Mouse (Mus musculus) cerebellum, adult 18-20 months (tissue): ENCODE data around the gene Smim5.
A peak's percentile ranks its signal among the peaks of the same experiment; 100 is the strongest.

Experiments
- DNase-seq, 2 experiments: peaks; one replicate each; pipeline ENCODE4 v3.0.0; 2021

The Smim5 gene

DNA sequence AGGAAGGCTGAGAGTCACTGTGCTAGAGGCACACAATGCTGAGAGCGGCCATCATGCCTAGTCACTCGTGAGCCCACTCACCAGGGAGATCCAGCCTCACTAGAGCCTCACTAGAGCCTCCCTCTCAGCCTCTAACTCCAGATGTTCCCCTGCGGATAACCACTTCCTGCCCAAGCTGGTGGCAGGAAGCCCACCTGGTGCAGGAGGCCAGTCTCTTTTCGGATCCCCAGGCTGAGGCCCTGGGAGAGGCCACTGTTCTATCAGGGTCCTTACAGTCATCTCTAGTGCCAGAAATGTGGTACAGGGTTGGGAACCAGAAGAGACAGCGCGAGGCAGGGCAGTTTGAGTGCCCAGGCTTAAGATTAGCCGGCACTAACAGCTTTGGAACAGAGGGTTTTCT lies 1.3 kb upstream of the Smim5 start:
- DNase-seq, result no peak

DNA sequence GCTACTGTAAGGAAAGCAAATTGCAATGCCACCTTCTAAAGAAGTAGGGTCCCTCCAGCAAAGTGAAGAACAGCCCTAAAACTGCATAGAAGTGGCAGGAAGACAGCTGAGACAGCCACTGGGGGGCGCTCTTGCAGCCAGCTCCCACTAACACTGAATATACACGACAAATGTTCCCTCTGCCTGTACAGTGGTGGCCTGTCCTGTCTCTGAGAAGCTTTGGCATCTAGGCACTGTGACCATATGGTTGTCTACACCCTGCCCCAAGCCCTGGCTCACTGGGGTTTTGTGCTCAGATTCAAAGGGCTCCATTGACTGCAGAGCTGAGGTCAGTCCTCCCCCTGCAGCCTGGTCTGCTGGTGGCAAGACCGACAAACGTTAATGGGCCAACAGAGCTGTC lies 880 bp upstream of the Smim5 start:
- DNase-seq, result peak; percentile 80 to 84

DNA sequence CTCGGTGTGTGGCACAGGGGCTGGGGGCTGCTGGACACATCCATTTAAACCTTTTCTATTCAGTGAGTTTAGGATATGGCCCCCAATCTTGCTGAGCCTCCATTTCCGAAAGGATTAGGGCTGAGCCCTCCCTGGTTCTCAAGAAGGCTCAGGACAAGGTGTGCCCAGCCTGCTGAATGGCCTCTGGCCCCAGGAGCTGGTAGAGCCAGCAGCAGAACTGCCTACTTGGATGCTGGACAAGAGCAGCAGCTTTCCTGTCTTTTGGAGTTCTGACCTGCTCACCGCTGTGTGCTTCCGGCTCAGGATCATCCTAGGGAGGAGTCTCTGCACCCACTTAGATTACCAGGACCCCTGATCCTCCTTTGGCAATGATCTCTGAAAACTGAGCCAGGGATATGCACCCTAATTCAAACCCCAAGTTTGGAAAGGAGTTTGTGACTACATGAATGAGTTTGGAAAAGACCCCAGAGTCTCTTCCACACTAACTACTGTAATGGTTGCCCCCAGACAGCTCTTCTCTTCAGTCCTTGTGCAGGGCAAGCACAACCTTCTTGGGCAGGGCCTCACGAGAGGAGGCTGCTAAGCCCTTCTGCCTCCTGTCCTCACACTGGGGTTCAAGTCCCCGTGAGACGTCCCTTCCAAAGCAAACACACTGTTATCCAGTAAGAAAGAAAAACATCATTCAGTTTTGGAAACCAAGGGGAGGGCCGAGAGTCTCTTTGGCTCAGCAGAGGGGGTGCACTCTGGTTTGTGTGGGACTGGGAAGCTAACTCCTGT lies 983 bp downstream of the Smim5 start:
- DNase-seq, result no peak

DNA sequence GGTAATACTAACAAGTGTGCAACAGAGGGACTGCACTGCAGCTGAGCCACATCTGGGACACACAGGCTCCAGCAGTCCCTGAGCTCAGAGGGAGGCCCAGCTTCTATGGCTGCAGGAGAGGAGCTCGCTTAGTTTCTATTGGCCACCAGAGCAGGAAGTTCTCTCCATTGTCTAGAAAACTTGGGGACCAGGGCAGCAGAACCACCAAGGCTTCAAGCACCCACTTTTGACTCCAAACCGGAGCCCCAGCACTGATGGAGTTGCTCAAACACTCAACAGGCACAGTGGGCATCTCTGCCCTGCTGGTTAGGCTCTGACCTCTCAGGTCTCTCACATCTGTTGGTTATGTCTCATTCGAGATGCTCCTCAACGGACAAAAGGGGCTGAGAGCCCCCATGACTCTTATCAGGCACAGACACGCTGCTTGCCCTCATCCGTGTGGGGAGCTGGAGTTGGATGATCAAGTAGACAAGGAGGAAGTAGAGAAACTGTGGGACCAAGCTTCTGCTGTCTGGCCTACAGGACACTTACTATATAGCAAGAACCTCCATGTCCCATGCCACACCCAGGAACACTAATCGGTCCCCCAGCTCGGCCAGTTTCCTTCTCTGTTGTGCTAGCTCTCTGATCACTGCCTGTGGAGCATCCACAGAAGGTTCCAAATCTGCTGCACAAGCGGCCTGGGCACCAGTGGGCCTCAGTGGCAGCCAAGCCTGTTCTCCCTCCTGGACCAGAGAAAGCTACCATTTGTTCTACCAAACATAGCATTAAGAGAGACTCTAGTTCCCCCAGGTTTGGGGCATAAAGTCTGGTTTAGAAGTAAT lies 1.8 kb downstream of the Smim5 start:
- DNase-seq, result no peak

DNA sequence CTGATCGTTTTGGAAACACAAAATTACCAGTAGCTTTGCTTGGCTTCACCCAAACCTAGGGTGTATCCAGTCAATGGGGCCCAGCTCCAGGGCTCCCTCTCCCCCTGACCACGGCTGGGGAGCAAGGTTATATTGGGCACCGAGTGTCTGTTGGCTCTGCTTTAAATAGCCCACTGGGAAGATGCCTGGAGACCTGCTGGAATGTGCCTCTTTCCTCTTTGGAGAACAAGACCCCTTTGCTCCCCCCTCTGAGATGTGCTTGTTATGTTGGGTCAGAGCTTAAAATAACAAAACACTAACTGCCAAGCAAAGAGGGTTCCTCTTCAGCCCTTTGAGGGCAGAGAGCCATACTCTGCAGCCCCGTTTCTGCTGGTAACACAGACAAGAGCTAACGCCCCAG lies 2.4 kb downstream of the Smim5 start:
- DNase-seq, result no peak

DNA sequence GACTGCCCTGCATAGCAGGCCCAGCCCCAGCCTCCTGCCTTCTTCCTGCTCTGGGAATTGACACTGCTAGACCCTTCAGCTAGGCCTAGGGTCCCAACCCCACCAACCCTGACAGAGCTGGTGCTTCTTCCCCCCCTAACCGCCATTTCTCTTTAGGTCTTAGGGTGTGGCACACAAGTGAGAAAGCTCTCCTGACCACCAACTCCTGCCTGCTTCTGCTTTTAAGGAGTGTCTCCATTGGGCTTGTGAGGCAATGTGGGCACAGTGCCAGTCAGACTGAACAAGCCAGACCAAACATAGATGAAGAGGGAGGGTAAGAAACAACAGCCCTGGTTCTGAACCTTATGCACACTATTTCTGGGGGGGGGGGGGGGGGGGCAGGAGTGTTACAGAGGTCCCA lies 3.1 kb downstream of the Smim5 start:
- no peak for DNase-seq

DNA sequence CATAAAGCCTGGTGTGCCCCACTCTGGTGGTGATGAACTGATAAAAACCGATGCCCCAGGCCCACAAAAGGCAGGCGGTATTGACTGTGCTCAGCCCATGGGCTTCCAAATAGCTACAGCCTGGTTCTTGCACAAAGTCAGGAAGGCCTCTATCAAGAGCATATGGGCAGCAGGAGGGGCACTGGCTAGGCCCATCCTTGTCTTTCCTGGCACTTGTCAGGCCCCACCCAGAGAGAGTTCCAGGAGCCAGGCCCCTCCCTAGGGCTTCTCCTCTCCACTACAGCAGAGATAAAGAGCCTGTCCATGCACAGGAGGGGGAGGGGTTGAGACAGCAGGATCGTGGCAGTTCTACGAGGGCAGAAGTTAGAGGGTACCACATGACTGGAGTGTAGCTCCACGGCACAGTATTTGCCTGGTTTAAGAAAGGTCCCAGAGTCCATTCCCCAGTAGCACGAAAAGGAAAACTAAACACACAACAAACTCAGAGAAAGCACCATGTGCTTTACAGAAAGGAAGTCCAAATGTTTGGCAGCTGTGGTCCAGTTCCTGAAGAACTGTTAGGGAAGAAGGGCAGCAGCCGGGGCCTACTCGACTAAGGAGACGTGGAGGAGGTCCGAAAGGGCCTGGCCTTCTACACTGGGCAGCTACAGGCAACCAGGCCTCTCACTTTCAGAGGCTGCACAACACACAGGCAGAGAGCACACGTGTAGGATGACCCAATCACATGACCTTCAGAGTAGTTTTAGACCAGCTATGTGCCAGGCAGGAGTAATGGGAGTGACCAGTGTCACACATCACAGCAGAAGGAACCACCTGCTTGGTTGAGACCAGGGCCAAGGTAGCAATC lies 3.8 kb downstream of the Smim5 start:
- no peak for DNase-seq

DNA sequence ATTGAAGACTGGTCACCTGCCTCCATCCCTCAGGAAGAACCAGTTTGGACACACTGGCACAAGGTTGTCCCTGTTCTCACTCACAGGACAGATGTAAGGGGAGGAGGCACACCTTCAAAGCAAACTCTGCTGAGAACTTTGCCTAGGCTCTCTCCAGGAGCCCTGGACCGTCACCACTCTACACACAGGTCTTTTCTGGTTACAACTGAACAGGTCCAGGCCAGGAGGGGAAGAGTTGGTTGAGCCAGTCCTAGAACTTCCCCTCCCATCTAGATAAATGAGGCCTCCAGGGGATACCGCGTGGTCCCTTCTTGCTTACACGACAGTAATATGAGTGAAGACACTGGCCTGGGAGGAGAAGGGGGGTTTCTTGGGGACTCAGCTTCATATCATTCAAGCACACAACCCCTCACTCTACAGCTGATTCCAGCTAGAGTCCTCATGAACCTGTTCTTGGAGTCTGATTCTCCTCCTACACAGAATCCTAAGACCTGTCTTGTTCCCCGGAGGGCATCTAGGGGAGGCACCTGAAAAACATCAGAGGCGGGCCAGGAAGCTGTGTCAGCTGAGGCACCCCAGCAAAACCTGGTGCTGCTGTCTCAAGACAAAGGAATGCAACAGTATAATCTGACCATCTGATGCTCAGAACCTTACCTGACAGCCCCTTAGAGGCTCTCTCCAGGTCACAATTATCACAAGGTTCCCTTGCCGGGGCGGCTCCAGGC lies 4.6 kb downstream of the Smim5 start:
- DNase-seq, result no peak

DNA sequence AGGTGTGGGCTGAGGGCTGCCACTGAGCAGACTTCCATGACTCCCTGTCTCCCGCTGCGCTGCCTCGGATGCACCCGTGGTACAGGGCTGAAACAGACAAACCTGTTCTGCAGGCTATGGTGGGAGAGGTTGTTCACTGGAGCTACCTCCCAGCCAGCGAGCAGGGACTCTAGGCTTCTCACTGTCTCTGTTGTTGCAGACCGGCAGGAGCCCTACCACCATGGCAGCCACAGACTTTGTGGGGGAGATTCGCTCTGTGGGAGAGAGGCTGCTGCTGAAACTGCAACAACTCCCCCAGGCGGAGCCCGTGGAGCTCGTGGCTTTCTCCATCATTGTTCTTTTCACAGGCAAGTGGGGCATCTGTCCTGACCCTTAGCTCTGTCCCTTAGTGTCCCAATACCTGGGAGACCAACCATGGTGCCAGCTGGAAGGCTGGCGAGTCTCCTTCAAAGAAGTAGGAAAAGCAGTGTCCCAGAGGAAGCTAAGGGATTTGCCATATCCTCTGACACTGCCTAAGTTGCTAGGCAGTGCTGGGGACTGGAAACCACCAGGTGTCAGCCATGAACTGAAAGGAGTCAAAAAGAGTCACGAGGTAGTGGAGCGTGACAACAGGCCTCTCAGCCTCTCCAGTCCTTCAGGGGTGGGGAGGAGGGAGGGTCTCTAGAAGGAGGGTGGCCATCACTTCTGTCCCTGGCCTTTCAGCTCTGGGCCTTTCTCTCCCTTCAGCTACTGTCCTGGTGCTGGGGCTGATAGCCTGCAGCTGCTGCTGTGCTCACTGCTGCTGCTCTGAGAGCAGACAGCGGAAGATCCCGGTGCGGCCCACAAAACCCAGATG lies 5.4 kb downstream of the Smim5 start:
- no peak for DNase-seq

DNA sequence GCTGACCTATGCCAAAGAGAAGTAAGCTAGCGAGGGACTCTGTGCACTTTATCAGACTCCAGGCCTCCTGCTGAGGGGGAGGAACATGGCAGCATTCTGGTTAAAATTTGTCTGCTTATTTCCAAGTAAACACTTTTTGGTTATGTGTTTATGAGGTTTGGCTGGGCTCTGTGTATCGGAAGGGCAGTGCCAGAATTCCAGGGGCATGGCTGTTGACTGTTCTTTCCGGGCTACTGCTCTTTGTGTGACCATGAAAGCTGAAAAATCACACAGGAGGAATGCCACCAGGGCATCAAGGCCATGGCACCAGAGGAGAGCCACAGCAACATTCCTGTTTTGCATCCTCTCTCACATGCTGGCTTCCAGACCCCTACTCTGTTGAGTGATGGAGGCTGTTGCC lies 6.3 kb downstream of the Smim5 start:
- DNase-seq, result no peak

DNA sequence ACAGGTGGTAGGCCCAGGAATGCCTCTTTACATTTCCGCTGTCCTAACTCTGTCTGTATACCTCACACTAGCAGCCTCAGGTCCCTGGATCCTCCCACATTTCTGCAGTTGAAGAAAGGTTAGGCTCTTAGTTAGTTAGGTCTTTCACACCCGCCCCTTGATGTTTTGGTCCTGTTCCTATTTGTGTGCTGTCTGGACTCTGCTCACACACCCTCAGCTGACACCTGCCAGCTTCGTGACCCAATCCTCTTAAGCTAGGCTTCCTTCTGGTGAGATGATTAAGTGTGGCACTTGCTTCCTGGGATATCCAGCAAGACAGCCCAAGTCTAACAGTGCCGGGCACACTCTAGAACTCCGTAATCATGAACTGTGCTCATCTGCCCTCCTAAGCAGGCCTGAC lies 6.8 kb downstream of the Smim5 start:
- DNase-seq, result no peak

DNA sequence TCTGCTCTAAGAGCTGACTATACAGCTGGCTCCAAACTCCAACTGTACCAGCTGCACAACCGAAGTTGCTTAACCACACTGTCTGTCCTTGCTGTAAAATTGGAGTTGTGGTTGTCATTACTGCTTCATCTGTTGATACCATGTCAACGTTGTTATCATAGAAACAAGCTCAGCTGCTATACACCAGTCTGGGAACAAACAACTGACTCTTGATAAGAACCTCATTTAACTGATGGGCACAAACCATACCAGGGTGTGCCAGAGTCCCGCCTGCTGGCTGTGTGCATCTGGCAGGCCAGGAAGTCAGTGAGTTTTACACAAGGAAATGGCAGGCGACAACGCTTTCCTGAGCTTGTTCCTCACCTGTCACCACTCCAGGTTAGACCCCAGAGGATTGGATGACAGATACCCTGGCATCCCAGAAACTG lies 11.4 kb downstream of the Smim5 start:
- no peak for DNase-seq

DNA sequence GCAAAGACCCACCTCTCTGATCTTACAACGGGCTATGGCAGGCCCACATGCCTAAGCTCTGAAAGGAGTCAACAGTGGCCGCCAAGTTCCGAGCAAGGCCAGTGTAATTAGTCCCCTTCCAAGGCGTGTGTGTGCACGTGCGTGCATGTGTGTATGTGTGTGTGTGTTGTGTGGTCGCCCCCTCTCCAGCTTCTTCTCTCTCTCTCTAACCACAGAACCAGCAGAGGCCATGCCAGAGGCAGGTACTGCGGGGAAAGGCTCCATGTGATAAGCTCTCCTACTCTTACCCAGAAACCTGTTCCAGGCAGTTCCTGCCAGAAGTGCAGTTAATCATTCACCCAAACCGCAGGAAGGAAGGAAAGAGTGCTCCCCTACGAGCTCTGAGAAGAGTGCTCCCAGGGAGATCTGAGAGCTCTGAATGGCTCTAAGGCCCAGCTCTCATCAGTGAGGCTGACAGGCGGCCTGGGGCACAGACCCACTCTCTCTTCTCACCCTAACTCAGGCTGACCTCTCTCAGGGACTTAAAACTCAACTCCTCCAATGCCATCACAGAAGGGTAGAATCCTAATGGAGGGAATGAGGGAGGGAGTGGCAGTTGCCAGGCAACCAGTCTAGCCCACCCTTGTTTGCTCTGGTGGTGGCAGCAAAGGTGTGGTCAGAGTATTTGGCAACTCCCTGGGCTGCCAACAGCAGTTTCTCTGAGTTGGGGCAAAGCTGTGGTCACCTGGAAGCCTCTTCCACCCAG lies 12.0 kb downstream of the Smim5 start, which contains the start of gene Smim6:
TSS of gene Smim6 (plus strand) at position 386 of the 745 bp plus-strand sequence.
- DNase-seq, result no peak

DNA sequence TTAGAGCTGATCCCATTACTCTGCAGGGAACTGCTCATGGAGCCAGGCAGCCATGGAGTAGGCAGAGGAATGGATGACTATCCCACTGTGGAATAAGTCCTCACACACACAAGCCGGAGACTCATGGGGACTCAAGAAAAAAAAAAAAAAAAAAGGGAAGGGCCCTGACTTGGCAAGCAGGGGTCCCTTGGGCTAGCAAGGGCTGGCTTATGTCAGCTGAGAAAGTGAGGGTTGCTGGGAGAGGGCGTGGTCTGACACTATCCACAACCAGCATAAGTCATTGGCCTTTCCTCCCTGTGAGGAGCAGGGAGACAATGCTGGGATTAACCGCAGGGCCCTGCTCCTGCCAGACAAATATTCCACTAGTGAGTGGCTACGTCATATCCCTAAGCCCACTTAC lies 16.8 kb downstream of the Smim5 start:
- no peak for DNase-seq

DNA sequence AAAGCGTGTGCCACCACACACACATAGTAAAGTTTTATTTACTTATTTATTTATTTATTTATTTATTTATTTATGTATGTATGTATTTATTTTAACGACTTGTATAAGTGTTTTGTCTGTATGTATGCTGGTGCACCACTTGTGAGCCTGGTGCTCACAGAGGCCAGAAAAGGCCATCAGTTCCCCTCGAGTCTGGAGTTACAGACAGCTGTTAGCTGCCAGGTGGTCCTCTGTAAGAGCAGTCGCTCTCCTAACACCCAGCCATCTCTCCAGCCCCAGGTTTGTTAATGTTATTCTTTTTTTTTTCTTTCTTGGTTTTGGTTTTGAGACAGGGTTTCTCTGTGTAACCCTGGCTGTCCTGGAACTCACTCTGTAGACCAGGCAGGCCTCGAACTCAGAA lies 18.9 kb downstream of the Smim5 start:
- no peak for DNase-seq

DNA sequence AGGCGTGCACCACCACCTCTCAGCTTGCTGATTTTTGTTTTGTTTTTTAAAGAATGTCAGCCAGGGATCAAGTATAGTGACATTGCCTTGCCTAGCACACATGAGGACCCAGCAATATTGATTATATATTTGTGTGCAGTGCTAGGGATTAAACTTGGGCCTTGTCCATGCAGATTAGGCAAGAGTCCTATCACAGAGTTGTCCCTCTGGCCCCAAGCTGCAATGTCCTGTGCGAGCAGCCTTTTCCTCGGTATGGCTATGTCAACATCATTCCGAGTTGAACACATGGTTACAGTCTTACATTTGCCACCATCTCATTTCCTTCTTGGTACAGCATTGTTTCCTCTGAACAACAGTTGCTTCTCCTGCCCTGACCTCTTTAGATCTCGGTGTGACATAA lies 19.3 kb downstream of the Smim5 start:
- no peak for DNase-seq

DNA sequence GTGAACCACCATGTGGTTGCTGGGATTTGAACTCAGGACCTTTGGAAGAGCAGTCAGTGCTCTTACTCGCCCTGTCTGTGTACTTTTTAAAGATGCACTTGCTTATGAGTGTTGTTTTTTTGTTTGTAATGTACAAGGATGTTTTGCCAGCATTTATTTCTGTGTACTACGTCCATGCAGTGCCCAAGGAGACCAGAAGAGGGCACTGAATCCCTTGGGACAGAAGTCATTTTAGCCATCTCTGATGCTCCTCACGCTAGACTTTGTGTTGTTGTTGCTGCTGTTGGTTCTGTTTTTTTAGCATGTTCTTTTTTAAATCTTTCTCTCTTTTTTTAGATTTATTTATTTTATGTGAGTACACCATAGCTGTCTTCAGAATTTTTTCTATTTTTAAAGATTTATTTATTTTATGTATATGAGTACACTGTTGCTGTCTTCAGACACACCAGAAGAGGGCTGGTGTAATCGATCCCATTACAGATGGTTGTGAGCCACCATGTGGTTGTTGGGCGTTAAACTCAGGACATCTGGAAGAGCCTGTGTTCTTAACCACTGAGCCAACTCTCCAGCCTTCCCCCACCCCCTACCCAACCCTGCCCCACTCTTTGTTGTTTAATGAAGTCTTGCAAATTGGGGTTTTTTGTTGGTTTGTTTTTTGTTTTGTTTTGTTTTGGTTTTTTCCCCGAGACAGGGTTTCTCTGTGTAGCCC lies 20.5 kb downstream of the Smim5 start:
- peak; percentile 64 to 71 for DNase-seq

DNA sequence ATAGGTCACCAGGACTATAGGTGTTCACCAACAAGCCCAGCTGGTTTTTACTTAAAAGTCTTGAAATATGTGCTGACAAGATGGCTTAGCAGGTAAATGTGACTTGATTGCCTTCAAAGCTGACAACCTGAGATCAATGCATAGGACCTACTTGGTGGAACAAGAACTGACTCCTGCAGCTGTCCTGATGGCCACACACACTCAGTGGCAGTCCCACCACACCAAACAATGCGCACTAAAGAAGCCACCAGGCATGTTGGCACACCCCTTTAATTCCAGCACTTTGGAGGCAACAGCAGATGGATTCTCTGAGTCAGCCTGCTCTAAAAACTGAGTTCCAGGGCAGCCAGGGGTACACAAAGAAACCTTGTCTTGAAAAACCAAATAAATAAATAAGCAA lies 22.2 kb downstream of the Smim5 start:
- no peak for DNase-seq

DNA sequence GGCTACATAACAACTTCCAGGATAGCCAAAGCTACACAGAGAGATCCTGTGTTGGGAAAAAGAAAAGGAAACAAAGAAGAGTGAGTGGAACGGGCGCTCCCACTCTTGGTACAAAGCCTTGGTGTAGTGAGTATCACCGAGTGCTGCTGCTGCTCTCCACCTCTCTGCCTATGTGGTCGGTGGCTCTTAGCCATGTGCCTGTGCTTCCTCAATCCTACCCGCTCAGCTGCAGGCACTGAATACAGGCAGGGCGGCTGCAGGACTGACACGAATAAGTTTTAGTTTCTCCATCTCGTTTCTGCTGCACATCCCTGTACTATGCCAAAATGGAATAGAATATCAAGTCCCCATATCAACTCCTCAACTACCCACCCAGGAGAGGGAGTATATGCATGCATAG lies 29.3 kb downstream of the Smim5 start:
- DNase-seq, result no peak

DNA sequence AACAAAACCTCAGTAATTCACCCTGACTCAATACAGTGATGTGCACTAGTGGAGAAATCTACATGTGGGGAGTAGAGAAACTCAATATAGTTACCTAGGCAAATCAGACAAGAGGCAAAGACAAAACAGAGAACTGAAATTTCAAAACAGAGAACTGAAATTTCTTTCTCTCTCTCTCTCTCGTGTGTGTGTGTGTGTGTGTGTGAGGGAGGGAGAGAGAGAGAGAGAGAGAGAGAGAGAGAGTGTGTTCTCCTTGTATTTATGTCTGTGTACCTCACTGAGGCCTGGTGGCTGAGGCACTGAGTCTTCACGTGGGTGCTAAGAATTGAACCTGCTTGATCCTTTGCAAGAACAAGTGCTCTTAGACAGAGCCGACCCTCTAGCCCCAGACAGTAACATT lies 30.1 kb downstream of the Smim5 start:
- DNase-seq, result no peak
